In the genomic region with DNA sequence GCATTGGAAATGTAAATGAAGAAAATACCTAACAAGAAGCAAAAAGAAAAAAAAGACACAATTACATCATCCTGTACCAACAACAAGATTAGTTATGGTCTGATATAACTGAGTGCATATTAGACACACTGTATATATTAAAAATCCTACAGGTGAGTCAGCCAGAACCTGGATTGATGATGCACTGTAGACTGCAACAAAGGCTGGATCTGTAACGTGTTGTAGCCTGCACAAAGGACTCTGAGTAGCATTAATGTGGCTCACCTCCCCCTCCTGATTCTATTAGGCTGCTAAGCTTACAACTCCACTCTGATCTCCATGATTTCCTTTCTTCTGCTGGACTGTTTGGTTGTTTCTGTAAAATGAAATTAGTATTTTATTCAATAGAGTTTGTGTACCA, we compare ENCODE assay signal across 16 mouse cellular contexts.
"Had no signal": no experiment of that assay in that cellular context is flagged by ENCODE, and none has a peak within 500 bp of the region (broad histone marks: within the 10 kb centered on the region; RNA-seq: fewer than 3 reads in every experiment).

No protein-coding gene starts in this region.

- H3K4me3 ChIP-seq: neural tube, embryonic 12.5 days; neural tube, embryonic 13.5 days; neural tube, embryonic 15.5 days; stomach, embryonic 15.5 days had no signal

- H3K27me3 ChIP-seq: neural tube, embryonic 12.5 days; neural tube, embryonic 13.5 days; neural tube, embryonic 15.5 days; stomach, embryonic 15.5 days had no signal

- DNase-seq: retina, postnatal 1 day; right cerebral cortex, adult 18-20 months; right cerebral cortex, postnatal 14 days; right cerebral cortex, postnatal 25 days; right cerebral cortex, postnatal 4 days; spleen, adult 18-20 months; thymus, adult 18-20 months; thymus, adult 2 months; thymus, postnatal 14 days; thymus, postnatal 25 days; thymus, postnatal 36 days; thymus, postnatal 4 days had no signal

- H3K4me1 ChIP-seq: neural tube, embryonic 12.5 days; neural tube, embryonic 13.5 days; neural tube, embryonic 15.5 days; stomach, embryonic 15.5 days had no signal

- H3K27ac ChIP-seq: neural tube, embryonic 12.5 days; neural tube, embryonic 13.5 days; neural tube, embryonic 15.5 days; stomach, embryonic 15.5 days had no signal

- H3K9ac ChIP-seq: neural tube, embryonic 12.5 days; neural tube, embryonic 13.5 days; neural tube, embryonic 15.5 days; stomach, embryonic 15.5 days had no signal

- H3K36me3 ChIP-seq: neural tube, embryonic 12.5 days; neural tube, embryonic 13.5 days; neural tube, embryonic 15.5 days; stomach, embryonic 15.5 days had no signal

- H3K9me3 ChIP-seq: neural tube, embryonic 12.5 days; neural tube, embryonic 13.5 days; neural tube, embryonic 15.5 days; stomach, embryonic 15.5 days had no signal

- H3K4me2 ChIP-seq: neural tube, embryonic 12.5 days; neural tube, embryonic 13.5 days; neural tube, embryonic 15.5 days; stomach, embryonic 15.5 days had no signal
